Mouse (Mus musculus): Measurements from ENCODE around the gene Olfr69. TPM values are rescaled to one million over a fixed set of nuclear protein-coding genes. Genes with fewer than 3 reads are reported as not detected.
"Not testable (repeated sequence)": the region's sequence is repeated elsewhere in the genome, so short reads cannot be mapped to it uniquely, and the experiment has no call there.

Gene Olfr69
- not detected for total RNA-seq (2021)
- long read RNA-seq, experiment 1: 0 reads
- long read RNA-seq, experiment 2: 0 reads

- no peak for DNase-seq (ENCODE audit: low spot score in 2 of 2)
Measured at GRCm38 (mm10) chr7:103771494-103771893, at the start of gene Olfr69. Gene Olfr69, minus strand, starts transcription at chr7:103771594.

GRCm38 (mm10) chr7:103815085-103815484 is 43.7 kb upstream of the Olfr69 start:
- DNase-seq (ENCODE audit: low spot score in 2 of 2): not testable (repeated sequence)

DNA sequence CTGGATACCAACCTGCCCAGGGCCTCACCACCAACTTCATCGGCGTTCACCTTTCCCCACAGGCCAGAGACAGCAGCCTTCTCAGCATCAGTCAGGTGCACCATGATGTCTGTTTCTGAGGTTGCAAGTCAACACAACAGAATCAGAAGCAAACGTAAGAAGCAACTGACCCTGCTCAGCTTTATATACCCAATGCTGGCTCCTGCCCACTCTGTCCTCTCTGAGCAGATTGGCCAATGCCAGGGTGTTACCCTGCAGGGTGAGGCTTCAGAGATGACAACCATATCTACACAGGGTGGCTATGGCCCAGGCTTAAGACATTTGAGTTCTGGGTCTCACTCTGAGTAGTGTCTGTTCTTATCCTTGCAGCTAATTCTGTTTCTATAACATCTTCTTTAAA is 42.4 kb upstream of the Olfr69 start, which contains the start of gene Hbb-bt:
TSS of gene Hbb-bt (minus strand) at position 231 of the 400 bp plus-strand sequence.
- no peak for DNase-seq (ENCODE audit: low spot score in 2 of 2)

DNA sequence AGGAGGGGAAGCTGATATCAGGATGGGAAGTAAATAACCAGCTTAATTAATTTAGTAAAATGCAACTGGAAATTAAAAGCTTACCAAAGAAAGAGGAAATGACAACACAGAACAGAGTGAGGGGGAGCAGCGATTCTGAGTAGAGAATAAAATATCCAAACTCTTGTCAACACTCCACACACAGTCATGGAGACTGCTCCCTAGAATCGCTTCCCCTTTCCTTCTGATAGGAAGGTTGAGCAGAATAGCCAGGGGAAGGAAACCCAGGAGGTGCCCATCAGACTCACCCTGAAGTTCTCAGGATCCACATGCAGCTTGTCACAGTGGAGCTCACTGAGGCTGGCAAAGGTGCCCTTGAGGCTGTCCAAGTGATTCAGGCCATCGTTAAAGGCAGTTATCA is 41.8 kb upstream of the Olfr69 start:
- DNase-seq (ENCODE audit: low spot score in 2 of 2): not testable (repeated sequence)

DNA sequence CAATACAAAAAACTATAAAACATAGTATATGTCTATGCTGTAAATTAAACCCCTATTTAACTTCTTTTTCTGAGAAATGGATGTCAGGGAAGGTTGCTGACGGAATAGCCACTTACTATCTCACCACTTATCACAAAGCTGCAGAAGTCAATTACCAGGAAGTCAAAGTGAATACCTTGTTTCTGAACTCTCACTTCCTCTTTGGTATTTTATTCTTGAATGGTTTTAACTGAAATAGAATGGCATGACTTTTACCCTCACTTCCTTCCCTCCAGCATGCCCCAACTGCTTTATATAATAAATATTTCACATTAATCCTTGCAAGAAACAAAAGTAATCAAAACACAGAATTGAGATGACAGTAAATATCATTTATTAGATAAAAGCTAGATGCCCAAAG is 40.8 kb upstream of the Olfr69 start:
- DNase-seq (ENCODE audit: low spot score in 2 of 2): no peak

- DNase-seq (ENCODE audit: low spot score in 2 of 2): no peak
Measured at GRCm38 (mm10) chr7:103811223-103811845, 39.9 kb upstream of the Olfr69 start.

- no peak for DNase-seq (ENCODE audit: low spot score in 2 of 2)
Measured at GRCm38 (mm10) chr7:103810746-103811145, 39.4 kb upstream of the Olfr69 start.

DNA sequence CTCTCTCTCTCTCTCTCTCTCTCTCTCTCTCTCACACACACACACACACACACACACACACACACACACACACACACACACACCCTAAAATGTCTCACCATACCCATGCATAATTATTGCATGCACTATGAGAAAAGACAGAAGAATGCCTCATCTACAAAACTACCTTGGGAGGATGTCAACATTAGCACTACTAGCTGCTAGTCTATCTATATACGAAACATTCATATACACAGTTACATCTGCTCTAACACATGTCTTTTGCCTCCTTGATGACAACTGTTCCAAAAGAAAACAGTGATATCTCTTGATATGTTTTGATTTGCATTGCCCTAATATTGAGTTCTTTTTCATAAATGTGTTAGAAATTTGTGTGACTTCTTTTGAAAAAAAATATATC is 38.9 kb upstream of the Olfr69 start:
- DNase-seq (ENCODE audit: low spot score in 2 of 2): no peak

DNA sequence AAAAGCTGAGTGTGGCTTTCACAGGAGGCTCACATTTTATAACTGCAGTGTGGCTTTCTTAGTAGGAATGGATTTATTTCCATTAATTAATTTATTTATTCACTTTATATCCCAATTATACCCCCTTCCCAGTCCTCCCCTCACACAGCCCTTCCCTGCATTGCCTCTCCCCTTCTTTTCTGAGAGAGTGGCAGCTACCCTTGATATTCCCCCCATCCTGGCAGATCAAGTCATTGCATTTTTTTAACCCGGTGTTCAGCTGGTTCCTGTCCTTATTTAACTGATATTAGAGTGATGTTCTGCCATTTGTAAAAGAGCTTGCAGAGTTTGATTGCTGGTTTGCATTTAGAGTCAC is 38.4 kb upstream of the Olfr69 start:
- no peak for DNase-seq (ENCODE audit: low spot score in 2 of 2)

GRCm38 (mm10) chr7:103808971-103809800 is 37.8 kb upstream of the Olfr69 start:
- no peak for DNase-seq (ENCODE audit: low spot score in 2 of 2)

GRCm38 (mm10) chr7:103808120-103808519 is 36.7 kb upstream of the Olfr69 start:
- DNase-seq (ENCODE audit: low spot score in 2 of 2): not testable (repeated sequence)

- DNase-seq (ENCODE audit: low spot score in 2 of 2): no peak
Measured at GRCm38 (mm10) chr7:103806856-103807255, 35.5 kb upstream of the Olfr69 start.

GRCm38 (mm10) chr7:103792669-103793388 is 21.4 kb upstream of the Olfr69 start:
- no peak for DNase-seq (ENCODE audit: low spot score in 2 of 2)

GRCm38 (mm10) chr7:103791721-103792120 is 20.3 kb upstream of the Olfr69 start, which contains the start of gene Olfr67:
Gene Olfr67, minus strand, starts transcription at chr7:103791821.
- DNase-seq (ENCODE audit: low spot score in 2 of 2): no peak

DNA sequence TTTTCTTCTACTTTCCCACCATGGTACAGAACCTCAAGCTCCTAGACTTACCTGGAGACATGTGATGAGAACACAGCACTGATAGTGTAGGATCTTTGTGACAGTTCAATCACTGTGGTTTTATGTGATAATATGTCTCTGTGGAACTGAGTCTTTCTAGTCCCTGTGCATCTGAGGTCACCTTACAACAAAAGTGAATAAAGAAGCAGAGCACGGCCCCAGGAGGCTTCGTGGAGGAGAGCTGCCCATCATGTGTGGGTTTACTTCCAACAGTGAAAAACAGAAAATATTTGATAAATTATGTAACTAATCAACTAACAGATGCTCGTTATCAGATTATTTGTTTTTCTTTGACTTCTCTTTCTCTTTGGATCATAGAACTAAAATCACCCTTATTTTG is 8.2 kb upstream of the Olfr69 start, which contains the start of gene Olfr68:
TSS of gene Olfr68 (minus strand) at position 101 of the 400 bp plus-strand sequence.
- DNase-seq (ENCODE audit: low spot score in 2 of 2): no peak

GRCm38 (mm10) chr7:103777652-103778051 is 6.3 kb upstream of the Olfr69 start:
- DNase-seq (ENCODE audit: low spot score in 2 of 2): not testable (repeated sequence)

DNA sequence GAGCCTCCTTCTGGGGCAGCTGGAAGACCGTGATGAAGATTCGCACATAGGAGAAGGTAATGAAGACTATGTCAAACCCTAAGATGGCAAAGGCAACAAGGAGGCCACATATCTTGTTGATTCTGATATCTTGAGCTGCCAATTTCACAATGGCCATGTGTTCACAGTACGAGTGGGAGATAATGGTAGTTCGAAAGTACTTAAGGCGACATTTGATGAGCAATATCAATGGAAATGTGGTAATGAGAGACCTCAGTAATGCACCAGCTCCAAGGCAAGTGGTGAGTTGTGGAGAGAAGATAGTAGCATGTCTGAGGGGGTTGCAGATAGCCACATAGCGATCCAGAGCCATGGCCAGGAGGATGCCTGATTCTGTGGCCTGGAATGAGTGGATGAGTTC is 3.7 kb downstream of the Olfr69 start:
- DNase-seq (ENCODE audit: low spot score in 2 of 2): not testable (repeated sequence)

DNA sequence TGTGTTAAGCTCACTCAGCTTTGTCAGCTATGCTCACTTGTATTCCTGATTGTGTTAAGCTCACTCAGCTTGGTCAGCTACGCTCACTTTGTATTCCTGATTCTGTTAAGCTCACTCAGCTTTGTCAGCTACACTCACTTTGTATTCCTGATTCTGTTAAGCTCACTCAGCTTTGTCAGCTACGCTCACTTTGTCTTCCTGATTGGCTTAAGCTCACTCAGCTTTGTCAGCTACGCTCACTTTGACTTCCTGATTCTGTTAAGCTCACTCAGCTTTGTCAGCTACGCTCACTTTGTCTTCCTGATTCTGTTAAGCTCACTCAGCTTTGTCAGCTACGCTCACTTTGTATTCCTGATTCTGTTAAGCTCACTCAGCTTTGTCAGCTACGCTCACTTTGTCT is 9.2 kb downstream of the Olfr69 start:
- not testable (repeated sequence) for DNase-seq (ENCODE audit: low spot score in 2 of 2)

DNA sequence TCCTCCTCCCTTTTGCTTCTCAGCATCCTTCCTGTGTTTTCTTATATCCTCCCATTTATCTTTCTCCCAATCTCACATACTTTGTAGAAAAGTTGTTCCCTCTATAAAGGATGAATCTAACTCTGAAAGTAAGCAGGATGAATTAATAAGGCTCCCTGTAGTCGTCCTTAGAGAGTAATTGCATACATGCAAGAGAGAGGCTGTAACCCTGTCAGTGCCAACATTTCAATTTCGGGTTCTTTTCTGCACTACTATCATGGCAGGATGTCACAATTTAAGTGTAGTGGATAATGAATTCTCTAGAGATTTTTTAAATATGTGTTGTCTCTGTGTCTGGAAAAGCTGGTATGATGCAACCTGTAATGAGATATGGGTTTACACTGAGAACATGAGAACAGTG is 14.2 kb downstream of the Olfr69 start, which contains the start of gene Olfr630:
TSS of gene Olfr630 (minus strand) at position 101 of the 400 bp plus-strand sequence.
- DNase-seq (ENCODE audit: low spot score in 2 of 2): no peak

DNA sequence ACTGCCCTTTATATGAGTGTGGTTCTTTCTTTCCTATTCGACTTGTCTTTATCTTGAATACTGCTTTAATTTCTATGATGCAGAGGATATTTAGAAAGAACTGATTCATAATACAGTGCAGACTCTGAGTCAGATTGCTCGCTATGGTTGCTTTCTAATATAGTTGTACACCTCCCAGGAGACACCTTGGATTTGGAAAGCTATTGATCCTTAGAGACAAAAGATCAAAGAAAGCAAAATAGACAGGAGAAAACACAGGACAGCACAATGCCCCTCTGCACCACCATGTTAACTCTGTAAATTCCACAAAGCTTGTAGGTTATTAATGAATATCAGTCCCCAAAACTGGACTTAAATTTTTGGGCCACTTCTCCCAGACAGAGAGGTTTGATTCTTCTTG is 26.6 kb downstream of the Olfr69 start, which contains the start of gene Olfr629:
TSS of gene Olfr629 (minus strand) at position 101 of the 400 bp plus-strand sequence.
- no peak for DNase-seq (ENCODE audit: low spot score in 2 of 2)

DNA sequence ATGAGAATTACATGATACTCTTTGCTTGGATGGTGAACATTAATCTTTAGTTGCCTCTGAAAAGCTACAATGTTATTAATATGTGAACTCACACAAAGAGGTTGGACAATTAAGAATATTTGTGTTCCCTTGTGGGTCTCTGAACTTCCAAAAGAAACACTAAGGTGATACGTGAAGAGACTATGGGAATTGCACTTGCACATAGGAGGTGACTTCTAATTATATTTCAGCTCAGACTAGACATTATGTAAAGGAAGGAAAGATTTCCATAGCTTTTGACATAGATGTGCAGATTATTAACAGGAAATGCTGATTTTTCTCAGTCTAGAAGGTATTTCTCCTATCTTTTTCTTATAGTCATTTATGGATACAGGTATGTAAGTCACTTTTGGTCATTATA is 41.3 kb downstream of the Olfr69 start, which contains the start of gene Olfr628:
TSS of gene Olfr628 (plus strand) at position 301 of the 400 bp plus-strand sequence.
- no peak for DNase-seq (ENCODE audit: low spot score in 2 of 2)

All from gastrocnemius, postnatal 4 days (tissue).